Mouse (Mus musculus): ENCODE data around the gene Olfr1371.

Olfr1371 gene

GRCm38 (mm10) chr11:52213887-52214286 is at the start of gene Olfr1371:
Olfr1371 (minus strand) TSS chr11:52213987.
- DNase-seq, result no peak

- no peak for DNase-seq
Observed at GRCm38 (mm10) chr11:52262338-52262737, 48.6 kb upstream of the Olfr1371 start.

- DNase-seq, result peak; percentile 89
Observed at GRCm38 (mm10) chr11:52261937-52262336, 48.1 kb upstream of the Olfr1371 start.

- peak; percentile 1 for DNase-seq
Observed at GRCm38 (mm10) chr11:52260878-52261277, 47.1 kb upstream of the Olfr1371 start.

GRCm38 (mm10) chr11:52258711-52259110 is 44.9 kb upstream of the Olfr1371 start:
- peak; percentile 4 for DNase-seq

- peak; percentile 0 for DNase-seq
Observed at GRCm38 (mm10) chr11:52257376-52257775, 43.6 kb upstream of the Olfr1371 start.

- no peak for DNase-seq
Observed at GRCm38 (mm10) chr11:52255077-52255476, 41.3 kb upstream of the Olfr1371 start.

- peak; percentile 80 for DNase-seq
Observed at GRCm38 (mm10) chr11:52253674-52254375, 40.0 kb upstream of the Olfr1371 start.

- no peak for DNase-seq
Observed at GRCm38 (mm10) chr11:52252692-52253091, 38.9 kb upstream of the Olfr1371 start.

- DNase-seq, result no peak
Observed at GRCm38 (mm10) chr11:52251770-52252169, 38.0 kb upstream of the Olfr1371 start.

GRCm38 (mm10) chr11:52249452-52249851 is 35.7 kb upstream of the Olfr1371 start:
- DNase-seq, result no peak

- no peak for DNase-seq
Observed at GRCm38 (mm10) chr11:52240898-52241542, 27.2 kb upstream of the Olfr1371 start.

GRCm38 (mm10) chr11:52234509-52234908 is 20.7 kb upstream of the Olfr1371 start:
- no peak for DNase-seq

GRCm38 (mm10) chr11:52233906-52234305 is 20.1 kb upstream of the Olfr1371 start:
- no peak for DNase-seq

- DNase-seq, result no peak
Observed at GRCm38 (mm10) chr11:52233043-52233653, 19.4 kb upstream of the Olfr1371 start.

GRCm38 (mm10) chr11:52231606-52232541 is 18.1 kb upstream of the Olfr1371 start, which contains the start of gene Skp1a:
Skp1a (plus strand) TSS chr11:52231995.
- peak; percentile 94 for DNase-seq

- DNase-seq, result no peak
Observed at GRCm38 (mm10) chr11:52230694-52231093, 16.9 kb upstream of the Olfr1371 start.

GRCm38 (mm10) chr11:52228722-52229448 is 15.1 kb upstream of the Olfr1371 start:
- no peak for DNase-seq

- no peak for DNase-seq
Observed at GRCm38 (mm10) chr11:52227466-52228226, 13.9 kb upstream of the Olfr1371 start.

GRCm38 (mm10) chr11:52227053-52227452 is 13.3 kb upstream of the Olfr1371 start:
- no peak for DNase-seq

- DNase-seq, result no peak
Observed at GRCm38 (mm10) chr11:52225986-52226599, 12.3 kb upstream of the Olfr1371 start.
